Mouse (Mus musculus): ENCODE measurements around the gene Plpp1. TPM values are rescaled to one million over a fixed set of nuclear protein-coding genes. Genes with fewer than 3 reads are reported as not detected.

Plpp1 gene
- total and polyA plus RNA-seq, 2 experiments from 2014 or later: 59.9 to 87.2 TPM

DNA sequence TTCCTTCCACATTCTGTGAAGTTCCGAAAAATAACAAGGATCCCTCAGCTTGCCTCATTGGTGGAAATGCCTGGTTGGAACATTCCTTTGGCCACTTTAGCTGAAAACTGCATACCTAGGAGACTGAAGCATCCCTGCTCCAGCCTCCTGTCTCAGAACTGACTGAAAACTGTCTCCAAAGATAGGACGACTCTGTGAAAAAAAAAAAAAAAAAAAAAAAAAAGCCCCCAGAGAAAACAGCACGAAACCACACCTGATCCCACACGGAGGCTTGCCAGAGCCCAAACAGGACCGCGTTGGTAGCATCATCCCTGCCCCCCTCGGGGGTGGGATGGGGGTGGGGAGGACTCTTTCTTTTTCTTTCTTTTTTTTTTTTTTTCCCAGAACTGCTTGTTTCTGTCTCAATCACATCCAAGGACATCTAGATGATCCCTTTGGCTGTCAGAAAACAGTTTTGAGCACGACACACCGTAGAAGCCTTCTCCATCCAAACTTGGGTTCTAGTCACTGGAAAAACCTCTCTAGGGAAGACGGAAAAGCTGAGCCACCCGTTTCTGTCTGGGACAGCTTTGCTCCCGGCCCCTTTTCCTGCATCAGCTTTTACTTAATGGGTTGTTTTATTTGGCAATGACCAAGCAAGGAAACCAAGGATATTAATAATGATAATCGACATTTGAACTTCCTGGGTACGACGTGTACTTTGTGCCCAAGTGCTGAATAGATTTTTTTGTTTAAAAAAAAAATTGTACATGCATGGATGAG, 29.0 kb upstream of the Plpp1 start:
- Histone ChIP-seq H3K36me3 (ENCODE audit: insufficient read depth, low read length) (no peaks in the 10 kb centered on the region), H3K9ac (replicated peaks; ENCODE audit: low read length, poor library complexity, severe bottlenecking) (no peak overlapping the region), H3K4me1 (ENCODE audit: insufficient read depth, low read length) (no peaks in the 10 kb centered on the region), H3K9me3 (ENCODE audit: low read length) (peaks cover 8% of the 10 kb centered on the region), H3K4me2 (ENCODE audit: low read depth, low read length, poor library complexity, severe bottlenecking) (no peak overlapping the region), H3K27ac (ENCODE audit: low read depth, low read length) (no peak overlapping the region), H3K4me3 (ENCODE audit: low read depth, low read length) (no peak overlapping the region), H3K27me3 (ENCODE audit: insufficient read depth, low read length) (no peaks in the 10 kb centered on the region)
- ATAC-seq (ENCODE audit: low FRiP score): no peak
- no peak for DNase-seq (ENCODE audit: low spot score)
- no peak for TF ChIP-seq CTCF (IDR thresholded peaks at IDR 0.05)
- WGBS: 43% methylated on average over 15 of the region's 15 CpGs

DNA sequence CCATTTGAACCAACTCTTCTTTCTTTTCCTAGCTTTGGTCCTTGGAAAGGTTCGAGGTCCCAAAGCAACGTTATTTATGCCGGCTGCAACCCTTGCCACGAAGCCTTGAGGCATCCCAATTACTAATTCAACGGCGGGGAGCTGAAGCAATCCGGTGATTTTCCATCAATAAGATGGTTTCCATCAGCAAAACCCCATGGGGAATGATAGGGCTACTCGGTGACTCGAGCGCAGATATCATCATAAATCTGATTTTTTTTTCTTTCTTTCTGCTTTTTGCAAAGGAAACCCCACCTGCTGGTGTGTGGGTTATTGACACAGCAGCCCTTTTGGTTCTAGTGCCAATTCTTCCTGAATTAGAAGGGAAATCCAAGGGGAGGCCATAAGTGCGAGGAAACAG, 28.3 kb upstream of the Plpp1 start:
- no peak overlapping the region for H3K4me3 ChIP-seq (ENCODE audit: low read depth, low read length)
- no peaks in the 10 kb centered on the region for H3K27me3 ChIP-seq (ENCODE audit: insufficient read depth, low read length)
- no peak overlapping the region for H3K9ac ChIP-seq (replicated peaks; ENCODE audit: low read length, poor library complexity, severe bottlenecking)
- no peak for TF ChIP-seq CTCF (IDR thresholded peaks at IDR 0.05)
- no peaks in the 10 kb centered on the region for H3K4me1 ChIP-seq (ENCODE audit: insufficient read depth, low read length)
- DNase-seq (ENCODE audit: low spot score): no peak
- H3K4me2 ChIP-seq (ENCODE audit: low read depth, low read length, poor library complexity, severe bottlenecking): no peak overlapping the region
- no peak overlapping the region for H3K27ac ChIP-seq (ENCODE audit: low read depth, low read length)
- no peaks in the 10 kb centered on the region for H3K36me3 ChIP-seq (ENCODE audit: insufficient read depth, low read length)
- H3K9me3 ChIP-seq (ENCODE audit: low read length): peaks cover 5% of the 10 kb centered on the region
- no peak for ATAC-seq (ENCODE audit: low FRiP score)
- 61% methylated on average over 11 of the region's 11 CpGs for WGBS

DNA sequence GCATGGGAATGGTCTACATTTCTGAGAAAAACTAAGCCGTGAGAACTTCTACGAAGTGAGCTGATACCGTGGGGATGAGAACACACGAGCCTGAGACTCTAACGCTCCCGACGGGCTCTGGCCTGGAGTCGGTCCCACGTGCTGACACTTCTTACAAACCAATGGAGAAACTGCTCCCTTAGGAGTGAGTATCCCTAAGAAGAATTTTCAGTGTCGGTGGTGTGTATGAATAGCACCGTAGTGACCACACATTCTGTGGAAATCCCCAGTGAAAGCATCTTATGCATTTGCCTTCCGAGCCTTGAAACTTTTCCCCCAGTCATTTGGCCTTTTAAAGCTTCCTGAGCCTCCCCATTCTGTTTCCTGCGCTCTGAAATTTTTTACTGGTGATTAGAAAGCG, 27.7 kb upstream of the Plpp1 start:
- H3K27me3 ChIP-seq (ENCODE audit: insufficient read depth, low read length): no peaks in the 10 kb centered on the region
- no peaks in the 10 kb centered on the region for H3K9me3 ChIP-seq (ENCODE audit: low read length)
- no peak overlapping the region for H3K9ac ChIP-seq (replicated peaks; ENCODE audit: low read length, poor library complexity, severe bottlenecking)
- 84% methylated on average over 14 of the region's 14 CpGs for WGBS
- no peaks in the 10 kb centered on the region for H3K4me1 ChIP-seq (ENCODE audit: insufficient read depth, low read length)
- TF ChIP-seq CTCF (IDR thresholded peaks at IDR 0.05): no peak
- H3K4me2 ChIP-seq (ENCODE audit: low read depth, low read length, poor library complexity, severe bottlenecking): no peak overlapping the region
- DNase-seq (ENCODE audit: low spot score) (no peak), ATAC-seq (ENCODE audit: low FRiP score) (no peak)
- no peak overlapping the region for H3K27ac ChIP-seq (ENCODE audit: low read depth, low read length)
- no peaks in the 10 kb centered on the region for H3K36me3 ChIP-seq (ENCODE audit: insufficient read depth, low read length)
- H3K4me3 ChIP-seq (ENCODE audit: low read depth, low read length): no peak overlapping the region

DNA sequence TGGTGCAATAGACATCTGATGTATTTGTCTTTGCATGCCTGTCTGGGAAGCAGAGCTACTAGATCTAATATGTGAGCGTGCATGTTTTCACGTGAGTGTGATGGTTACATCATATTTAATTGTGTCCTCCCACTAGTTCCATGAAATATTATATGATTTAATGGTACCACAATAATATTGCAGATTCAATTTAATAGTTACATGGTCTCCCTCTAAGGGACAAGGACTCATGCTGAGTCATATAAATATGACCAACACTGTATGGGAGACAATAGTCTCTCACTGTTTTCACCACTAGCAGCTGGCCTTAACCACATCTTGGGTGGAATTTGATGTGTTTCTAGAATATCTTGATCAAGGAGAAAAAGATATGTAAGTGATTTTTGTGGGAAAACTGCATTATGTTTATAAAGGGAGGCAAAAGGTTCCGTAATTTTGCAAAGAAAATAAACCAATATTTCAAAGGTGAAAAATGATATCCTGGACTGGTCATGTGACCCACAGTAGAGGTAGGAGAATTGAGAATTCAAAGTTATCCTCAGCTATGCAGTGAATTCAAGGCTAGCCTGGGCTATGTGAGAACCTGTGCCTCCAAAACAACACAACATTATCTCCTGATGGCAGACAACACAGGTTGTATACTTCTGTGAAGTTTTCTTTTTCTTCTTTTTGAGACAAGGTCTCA, 26.5 kb upstream of the Plpp1 start:
- Histone ChIP-seq H3K27ac (ENCODE audit: low read depth, low read length) (no peak overlapping the region), H3K4me2 (ENCODE audit: low read depth, low read length, poor library complexity, severe bottlenecking) (no peak overlapping the region), H3K9ac (replicated peaks; ENCODE audit: low read length, poor library complexity, severe bottlenecking) (no peak overlapping the region), H3K4me3 (ENCODE audit: low read depth, low read length) (no peak overlapping the region), H3K36me3 (ENCODE audit: insufficient read depth, low read length) (no peaks in the 10 kb centered on the region), H3K27me3 (ENCODE audit: insufficient read depth, low read length) (no peaks in the 10 kb centered on the region), H3K9me3 (ENCODE audit: low read length) (no peaks in the 10 kb centered on the region), H3K4me1 (ENCODE audit: insufficient read depth, low read length) (no peaks in the 10 kb centered on the region)
- no peak for TF ChIP-seq CTCF (IDR thresholded peaks at IDR 0.05)
- ATAC-seq (ENCODE audit: low FRiP score) (no peak), DNase-seq (ENCODE audit: low spot score) (no peak)
- 97% methylated on average over 3 of the region's 3 CpGs for WGBS

DNA sequence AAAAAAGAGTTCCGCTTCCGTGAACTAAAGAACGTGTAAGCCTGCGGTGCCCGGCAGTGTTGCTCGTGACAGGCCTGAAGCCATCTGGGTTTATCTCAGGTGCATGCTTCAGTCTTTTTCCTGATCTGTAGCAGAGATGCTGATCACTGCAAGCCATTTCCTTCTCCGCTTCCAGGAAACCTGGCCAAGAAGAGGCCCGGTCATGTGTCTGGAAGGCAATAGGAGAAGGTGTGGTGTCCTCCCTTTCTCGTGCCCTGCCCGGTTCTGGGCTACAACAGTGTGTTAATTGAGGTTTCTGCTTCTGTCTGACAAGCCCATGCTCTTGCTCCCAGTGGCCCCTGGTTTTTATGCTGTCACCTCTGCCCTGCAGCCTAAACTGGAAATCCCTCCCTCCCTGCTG, 24.7 kb upstream of the Plpp1 start:
- H3K27ac ChIP-seq (ENCODE audit: low read depth, low read length): no peak overlapping the region
- no peak for DNase-seq (ENCODE audit: low spot score)
- no peaks in the 10 kb centered on the region for H3K27me3 ChIP-seq (ENCODE audit: insufficient read depth, low read length)
- no peak overlapping the region for H3K9ac ChIP-seq (replicated peaks; ENCODE audit: low read length, poor library complexity, severe bottlenecking)
- H3K4me2 ChIP-seq (ENCODE audit: low read depth, low read length, poor library complexity, severe bottlenecking): no peak overlapping the region
- no peaks in the 10 kb centered on the region for H3K36me3 ChIP-seq (ENCODE audit: insufficient read depth, low read length)
- no peak for TF ChIP-seq CTCF (IDR thresholded peaks at IDR 0.05)
- H3K9me3 ChIP-seq (ENCODE audit: low read length): no peaks in the 10 kb centered on the region
- 92% methylated on average over 10 of the region's 10 CpGs for WGBS
- no peak for ATAC-seq (ENCODE audit: low FRiP score)
- no peaks in the 10 kb centered on the region for H3K4me1 ChIP-seq (ENCODE audit: insufficient read depth, low read length)
- no peak overlapping the region for H3K4me3 ChIP-seq (ENCODE audit: low read depth, low read length)

DNA sequence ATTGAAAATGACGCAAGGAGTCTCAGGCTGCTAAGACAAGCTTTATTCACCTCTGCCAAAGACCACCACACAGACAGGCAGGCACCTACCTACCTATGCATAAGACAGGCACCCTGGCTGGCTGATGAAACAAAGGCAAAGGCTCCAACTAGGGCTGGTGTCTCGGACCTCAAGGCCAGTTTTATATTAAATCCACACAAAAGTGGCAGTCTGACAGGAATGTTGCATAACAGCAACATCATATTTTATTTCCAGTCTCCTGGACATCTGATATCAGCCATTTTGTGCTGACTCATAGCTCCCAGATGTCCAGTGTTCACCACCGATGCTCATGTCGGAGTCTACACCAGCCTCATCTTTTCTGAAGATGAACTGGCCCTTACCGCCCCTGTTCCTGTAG, 22.2 kb upstream of the Plpp1 start:
- no peak overlapping the region for H3K9ac ChIP-seq (replicated peaks; ENCODE audit: low read length, poor library complexity, severe bottlenecking)
- no peak for TF ChIP-seq CTCF (IDR thresholded peaks at IDR 0.05)
- 95% methylated on average over 5 of the region's 5 CpGs for WGBS

More for the DNA sequence above, 22.2 kb upstream of the Plpp1 start:
- no peak for DNase-seq (ENCODE audit: low spot score)
- H3K4me1 ChIP-seq (ENCODE audit: insufficient read depth, low read length): no peaks in the 10 kb centered on the region
- ATAC-seq (ENCODE audit: low FRiP score): no peak
- no peaks in the 10 kb centered on the region for H3K9me3 ChIP-seq (ENCODE audit: low read length)
- no peak overlapping the region for H3K4me2 ChIP-seq (ENCODE audit: low read depth, low read length, poor library complexity, severe bottlenecking)
- no peak overlapping the region for H3K4me3 ChIP-seq (ENCODE audit: low read depth, low read length)
- H3K27ac ChIP-seq (ENCODE audit: low read depth, low read length): no peak overlapping the region
- no peaks in the 10 kb centered on the region for H3K36me3 ChIP-seq (ENCODE audit: insufficient read depth, low read length)
- H3K27me3 ChIP-seq (ENCODE audit: insufficient read depth, low read length): no peaks in the 10 kb centered on the region

Data from midbrain, postnatal 0 days (tissue).